Mouse (Mus musculus) ES-E14 (cell line): Measurements from ENCODE around the gene Cort. TPM values are rescaled to one million over a fixed set of nuclear protein-coding genes. Genes with fewer than 3 reads are reported as not detected.
"Not testable (repeated sequence)": the region's sequence is repeated elsewhere in the genome, so short reads cannot be mapped to it uniquely, and the experiment has no call there.

Experiments used
- DNase-seq: peaks from one replicate; pipeline ENCODE4 v3.0.0-alpha.2; 2013; ENCODE audit warnings: low read depth, low spot score
- H3K27ac ChIP-seq: 2 replicates; pipeline ENCODE4 v1.5.1; 2012; ENCODE audit warnings: low read depth, mild to moderate bottlenecking, low read length, moderate library complexity, mixed read lengths; ENCODE audit not compliant: poor library complexity, insufficient read depth, severe bottlenecking
- H3K36me3 ChIP-seq: 2 replicates; pipeline ENCODE4 v1.6.1; 2012; ENCODE audit warnings: mild to moderate bottlenecking, low read length, moderate library complexity, mixed read lengths; ENCODE audit not compliant: control insufficient read depth, poor library complexity, insufficient read depth, severe bottlenecking
- H3K4me1 ChIP-seq, 2 experiments: fragments of 150-350 bp in 1 of 2; sonication (generic) in 1 of 2; 2 replicates each; pipeline ENCODE4 v1.6.1; 2012; ENCODE audit warnings: low read length in 2 of 2, mild to moderate bottlenecking in 1 of 2, mixed read lengths in 1 of 2; ENCODE audit not compliant: control insufficient read depth in 2 of 2, insufficient read depth in 2 of 2, poor library complexity in 1 of 2
- H3K4me3 ChIP-seq, 2 experiments: fragments of 150-350 bp in 1 of 2; sonication (generic) in 1 of 2; 2 replicates each; pipeline ENCODE4 v1.5.1; 2012; ENCODE audit warnings: low read length in 2 of 2, low read depth in 1 of 2, mild to moderate bottlenecking in 1 of 2, mixed read lengths in 1 of 2; ENCODE audit not compliant: insufficient read depth in 1 of 2, poor library complexity in 1 of 2, severe bottlenecking in 1 of 2
- H3K9ac ChIP-seq: 2 replicates; pipeline ENCODE4 v1.6.1; 2012; ENCODE audit warnings: low read depth, mild to moderate bottlenecking, low read length, mixed read lengths; ENCODE audit not compliant: poor library complexity, insufficient read depth, severe bottlenecking
- H3K9me3 ChIP-seq: fragments of 150-350 bp; sonication (generic); 2 replicates; pipeline ENCODE4 v1.6.1; 2012; ENCODE audit warnings: low read depth, mild to moderate bottlenecking, low read length; ENCODE audit not compliant: control insufficient read depth, insufficient read depth
- CHD2 ChIP-seq: IDR thresholded peaks from 2 replicates; pipeline ENCODE4 v1.6.1; 2014; ENCODE audit warnings: mild to moderate bottlenecking, low read depth, low read length, inconsistent platforms
- HCFC1 ChIP-seq: IDR thresholded peaks from 2 replicates; pipeline ENCODE4 v1.6.1; 2012; ENCODE audit warnings: low read length, inconsistent platforms, borderline replicate concordance; ENCODE audit not compliant: insufficient read depth
- MAFK ChIP-seq: IDR thresholded peaks from 2 replicates; pipeline ENCODE4 v1.6.1; 2014; ENCODE audit warnings: mild to moderate bottlenecking, low read depth, low read length, inconsistent platforms; ENCODE audit not compliant: insufficient read depth
- ZC3H11A ChIP-seq: IDR thresholded peaks from 2 replicates; pipeline ENCODE4 v1.6.1; 2012; ENCODE audit warnings: low read depth, mild to moderate bottlenecking, inconsistent platforms, low read length, borderline replicate concordance
- ZNF384 ChIP-seq: IDR thresholded peaks from 2 replicates; pipeline ENCODE4 v1.6.1; 2012; ENCODE audit warnings: low read depth, low read length, inconsistent platforms
- in situ Hi-C, 2 experiments: fragments of 600-800 bp; cut with MboI; formaldehyde crosslinking; loops; one replicate each; pipeline ENCODE4 v1.15.1; 2025; ENCODE audit warnings: low sequenced_read_pairs in 2 of 2, inconsistent platforms in 1 of 2; ENCODE audit not compliant: unreplicated experiment in 2 of 2
- total RNA-seq: library from RNA; depleted of rRNA; stranded (reverse); fragments of 300-350 nt; gene quantifications from 2 replicates; pipeline ENCODE4 v1.2.3, GENCODE M21; 2012

Cort gene
- total RNA-seq, 1 experiment = 1.7 TPM

DNA sequence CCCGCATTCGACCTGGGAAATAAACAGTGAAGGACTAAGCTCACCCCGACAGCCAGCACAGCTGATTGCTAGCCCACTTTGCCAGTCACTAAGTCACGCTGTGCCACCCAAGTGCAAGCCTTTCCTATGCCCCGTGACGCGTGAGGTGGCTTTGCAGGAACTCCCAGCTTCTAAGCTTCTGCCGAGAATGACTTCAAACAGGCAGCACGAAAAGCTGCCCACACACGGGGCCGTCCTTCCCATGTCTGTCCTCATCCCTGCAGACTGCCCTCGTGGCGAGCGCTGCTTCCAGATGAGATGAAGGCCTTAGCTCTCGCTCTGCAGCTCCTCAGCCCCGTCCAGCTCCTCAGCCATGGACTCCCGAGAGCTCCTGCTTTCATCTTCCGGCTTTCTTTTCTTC lies 1.9 kb upstream of the Cort start:
- Histone ChIP-seq H3K9me3 (no peaks in the 10 kb centered on the region), H3K4me1 (peaks cover 5 to 32% of the 10 kb centered on the region in 2 experiments; a peak in 2 of 4 replicates), H3K9ac (no peak overlapping the region), H3K36me3 (peaks cover 36% of the 10 kb centered on the region), H3K4me3 (no peak overlapping the region), H3K27ac (no peak overlapping the region)
- DNase-seq = no peak
- TF ChIP-seq CHD2 (no peak), MAFK (no peak), ZNF384 (no peak), HCFC1 (no peak), ZC3H11A (no peak)
- in situ Hi-C loops = no loop called here

DNA sequence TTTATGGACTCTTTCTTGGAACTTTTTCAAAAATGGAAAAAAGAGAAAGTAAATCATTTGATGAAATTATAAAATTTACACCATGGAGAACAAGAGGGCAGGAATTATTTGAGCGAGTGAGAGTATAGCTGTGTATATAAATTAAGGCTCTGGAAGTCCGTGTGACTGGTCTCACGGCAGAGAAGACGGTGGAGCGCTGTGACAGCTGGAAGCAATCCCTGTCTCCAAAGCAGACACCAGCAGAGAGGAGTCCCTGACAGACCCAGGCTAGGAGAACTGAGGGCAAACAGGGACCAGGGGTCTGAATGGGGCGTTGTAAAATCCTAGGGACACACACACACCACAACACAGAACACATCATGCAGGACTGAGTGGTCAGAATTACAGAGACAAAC lies 451 bp downstream of the Cort start:
- in situ Hi-C loops = no loop called here
- no peak overlapping the region for H3K4me3 ChIP-seq
- H3K36me3 ChIP-seq = peaks cover 27% of the 10 kb centered on the region
- H3K9me3 ChIP-seq = no peaks in the 10 kb centered on the region
- peak overlapping the region; percentile 9; the same call in 1 of the 2 replicates for H3K9ac ChIP-seq
- no peak for DNase-seq
- TF ChIP-seq ZNF384 (no peak), HCFC1 (no peak), MAFK (no peak), CHD2 (no peak), ZC3H11A (no peak)
- no peak overlapping the region for H3K27ac ChIP-seq
- H3K4me1 ChIP-seq = peaks cover 4 to 25% of the 10 kb centered on the region in 2 experiments; a peak in 2 of 4 replicates

DNA sequence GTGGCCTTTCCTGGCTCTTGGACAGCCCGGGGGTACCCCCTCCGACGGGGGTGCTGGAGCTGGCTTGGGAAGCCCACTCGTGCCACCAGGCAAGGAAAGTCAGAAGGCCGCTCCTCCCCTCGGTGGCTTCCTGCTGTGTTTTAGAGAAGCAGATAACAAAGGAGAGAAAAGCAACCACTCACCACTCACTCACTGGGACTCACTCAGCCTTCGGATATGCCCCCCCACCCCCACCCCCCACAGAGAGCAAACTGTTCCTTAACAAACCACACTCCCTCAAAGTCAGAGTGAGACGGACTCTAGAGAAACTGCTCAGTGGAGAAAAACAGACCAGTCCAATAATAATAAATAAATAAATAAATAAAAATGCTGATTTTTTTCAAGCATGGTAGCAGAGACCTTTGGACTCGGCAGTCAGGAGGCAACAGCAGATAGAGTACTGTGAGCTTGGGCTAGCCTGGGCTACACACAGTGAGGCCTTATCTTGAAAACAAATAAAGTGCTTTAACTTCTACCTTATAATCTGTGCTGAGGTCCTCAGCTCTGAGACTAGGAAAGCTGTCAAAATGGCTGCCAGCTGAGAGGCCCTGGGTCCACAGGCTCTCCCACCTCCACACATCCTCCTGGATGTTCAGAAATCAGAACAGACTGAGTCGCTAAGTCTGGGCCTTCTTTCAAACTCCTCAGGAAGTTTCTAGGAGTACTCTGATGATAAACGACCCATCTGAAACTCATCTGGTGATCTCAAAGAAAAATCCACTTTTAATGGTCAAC lies 1.0 kb downstream of the Cort start:
- H3K4me3 ChIP-seq = no peak overlapping the region
- peaks cover 4 to 23% of the 10 kb centered on the region in 2 experiments; a peak in 2 of 4 replicates for H3K4me1 ChIP-seq
- DNase-seq = peak; percentile 58
- in situ Hi-C loops = no loop called here
- H3K27ac ChIP-seq = no peak overlapping the region
- TF ChIP-seq CHD2 = no peak
- TF ChIP-seq MAFK = no peak
- no peak for TF ChIP-seq HCFC1
- H3K9ac ChIP-seq = no peak overlapping the region
- no peaks in the 10 kb centered on the region for H3K9me3 ChIP-seq
- peaks cover 24% of the 10 kb centered on the region for H3K36me3 ChIP-seq

DNA sequence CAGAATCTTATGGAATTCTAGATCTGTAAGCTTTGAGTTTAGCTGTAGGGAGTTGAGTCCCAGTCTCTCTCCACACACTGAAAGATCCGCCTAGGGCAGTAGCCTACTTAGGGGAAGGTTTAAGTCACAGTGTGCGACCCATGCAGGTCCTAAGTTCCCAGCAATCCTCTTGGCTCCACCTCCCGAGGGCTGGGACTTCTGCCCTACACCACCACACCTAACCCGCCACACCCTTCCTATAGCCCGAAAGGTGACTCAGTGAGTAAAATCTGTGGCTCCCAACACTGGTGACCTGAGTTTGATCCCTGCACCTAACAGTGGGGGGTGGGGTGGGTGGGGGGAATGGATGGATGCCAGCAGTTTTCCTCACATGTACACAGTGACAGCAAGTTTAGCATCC lies 3.1 kb downstream of the Cort start:
- Histone ChIP-seq H3K9ac (peak overlapping the region; percentile 33; the same call in 1 of the 2 replicates), H3K4me3 (peak overlapping the region in 1 of 2 experiments; percentile 18; a peak in 1 of 4 replicates), H3K27ac (peak overlapping the region; percentile 20; the same call in 1 of the 2 replicates), H3K4me1 (peaks cover 4 to 27% of the 10 kb centered on the region in 2 experiments; a peak in 2 of 4 replicates), H3K9me3 (no peaks in the 10 kb centered on the region), H3K36me3 (peaks cover 12% of the 10 kb centered on the region)
- TF ChIP-seq HCFC1 = no peak
- no peak for TF ChIP-seq ZC3H11A
- in situ Hi-C loops = no loop called here
- peak; percentile 63 for DNase-seq

DNA sequence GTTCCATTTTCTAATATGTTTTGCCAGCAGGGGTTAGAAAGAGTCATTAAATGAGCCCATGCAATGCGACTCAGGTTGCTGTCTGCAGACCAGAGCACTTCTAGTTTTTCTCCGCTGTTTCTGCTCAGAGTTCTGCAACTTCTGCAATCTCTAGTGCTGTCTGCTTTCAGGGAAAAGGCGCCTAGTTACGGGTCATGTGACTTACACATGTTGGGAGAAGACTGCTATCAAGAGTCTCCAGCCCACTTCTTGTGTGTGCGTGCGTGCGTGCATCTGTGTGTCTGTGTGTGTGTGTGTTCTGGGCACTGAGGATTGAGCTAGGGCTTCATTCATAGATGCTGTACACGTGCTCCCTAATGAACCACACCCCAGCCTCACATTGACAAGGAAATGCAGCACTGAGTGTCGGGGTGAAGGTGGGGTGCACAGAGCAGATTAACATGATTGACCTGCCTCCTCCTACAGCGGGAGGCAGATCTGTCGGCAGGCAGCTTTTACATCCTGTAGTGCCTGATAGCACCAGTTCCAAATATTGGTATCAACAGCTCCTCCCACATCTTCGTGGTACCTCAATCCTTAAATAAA lies 6.5 kb downstream of the Cort start:
- in situ Hi-C loops, H3K9ac ChIP-seq, H3K27ac ChIP-seq, H3K4me3 ChIP-seq, H3K9me3 ChIP-seq, DNase-seq, H3K36me3 ChIP-seq: not testable (repeated sequence)
- peaks cover 2 to 23% of the 10 kb centered on the region in 2 experiments; a peak in 3 of 4 replicates for H3K4me1 ChIP-seq
